Mouse (Mus musculus): ENCODE measurements around the gene Cenpc1. TPM values are rescaled to one million over a fixed set of nuclear protein-coding genes. Genes with fewer than 3 reads are reported as not detected.

Cenpc1 gene
- 5.1 and 5.2 TPM in 2 replicates for polyA plus RNA-seq (2021; fragmentation: Nextera tagmentation)
- long read RNA-seq, experiment 1, partial matches to known transcripts: 9 of 15 reads
- long read RNA-seq, experiment 1, other reads (novel, unspliced or antisense): 4 of 15 reads
- long read RNA-seq, experiment 2, transcript Cenpc1-201 (19 exons, 3,192 nt): major isoform, 29 of 61 reads
- long read RNA-seq, experiment 2, partial matches to known transcripts: 19 of 61 reads
- long read RNA-seq, experiment 2, other reads (novel, unspliced or antisense): 12 of 61 reads

DNA sequence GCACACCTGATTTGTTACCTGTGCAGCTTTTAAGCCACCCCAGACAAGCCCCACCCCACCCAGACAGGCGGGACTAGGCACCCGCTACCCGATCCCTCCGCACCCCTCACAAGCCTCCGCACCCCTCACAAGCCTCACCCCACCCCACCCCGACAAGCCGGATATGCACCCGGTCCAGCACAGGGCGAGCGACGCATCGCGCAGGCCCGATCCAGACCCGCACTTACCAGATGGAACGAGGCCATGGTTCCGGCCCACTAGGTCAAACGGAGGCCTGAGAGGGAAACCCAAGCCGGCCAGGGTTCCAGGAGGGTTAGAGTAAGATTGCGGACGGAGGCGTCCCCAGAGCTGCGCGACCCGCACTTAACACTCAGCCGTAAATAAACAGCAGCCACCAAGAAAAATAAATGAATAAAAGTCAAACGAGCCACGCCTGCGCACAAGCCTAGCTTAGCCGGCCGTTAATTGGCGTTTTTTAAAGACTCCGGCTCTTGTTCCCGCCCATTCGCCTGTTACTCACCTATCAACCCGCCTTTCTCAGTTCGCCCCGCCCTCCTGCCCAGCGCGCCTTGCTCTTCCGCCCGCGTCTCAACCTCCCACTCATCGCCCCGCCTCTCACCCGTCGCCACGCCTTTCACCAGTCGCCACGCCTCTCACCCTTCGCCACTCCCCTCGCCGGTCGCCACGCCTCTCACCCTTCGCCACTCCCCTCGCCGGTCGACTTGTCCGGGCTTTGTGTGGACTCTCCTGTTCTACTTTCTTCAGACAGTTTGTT lies at the start of gene Cenpc1:
Cenpc1 (minus strand) TSS at position 483 of the 775 bp plus-strand sequence.

DNA sequence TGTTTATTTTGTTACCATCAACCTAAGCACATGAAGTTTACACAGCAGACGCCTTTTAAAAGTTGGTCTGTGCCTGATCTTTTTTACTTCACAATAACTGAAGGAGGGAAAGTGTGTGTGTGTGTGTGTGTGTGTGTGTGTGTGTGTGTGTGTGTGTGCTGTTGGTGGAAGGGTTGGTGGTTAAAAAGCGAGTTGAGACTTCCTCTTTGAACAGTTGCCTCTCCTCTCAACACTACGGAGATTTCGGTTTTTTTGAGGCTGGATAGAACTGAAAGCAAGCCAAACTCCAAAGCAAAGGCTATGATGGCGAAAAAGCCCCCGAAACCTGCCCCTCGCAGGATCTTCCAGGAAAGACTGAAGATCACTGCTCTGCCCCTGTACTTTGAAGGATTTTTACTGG lies 6.2 kb upstream of the Cenpc1 start, which contains the start of gene Stap1:
Stap1 (plus strand) TSS at position 209 of the 400 bp plus-strand sequence.

Other genes with a start within 250 kb of the Cenpc1 start
- gene Stap1, start 6.2 kb upstream of the Cenpc1 start, polyA plus RNA-seq (2021; fragmentation: Nextera tagmentation): 0.09 TPM in 2 replicates
- gene Uba6, start 107.2 kb upstream of the Cenpc1 start, polyA plus RNA-seq (2021; fragmentation: Nextera tagmentation): 1.6 and 2.0 TPM in 2 replicates
- gene Gnrhr, start 132.3 kb upstream of the Cenpc1 start, polyA plus RNA-seq (2021; fragmentation: Nextera tagmentation): not detected in 2 replicates
- gene Tmprss11c, start 223.7 kb upstream of the Cenpc1 start, polyA plus RNA-seq (2021; fragmentation: Nextera tagmentation): not detected in 2 replicates

All from layer of hippocampus, adult 6 months (tissue).